Mouse (Mus musculus): Measurements from ENCODE around the gene Tgm4.

DNA sequence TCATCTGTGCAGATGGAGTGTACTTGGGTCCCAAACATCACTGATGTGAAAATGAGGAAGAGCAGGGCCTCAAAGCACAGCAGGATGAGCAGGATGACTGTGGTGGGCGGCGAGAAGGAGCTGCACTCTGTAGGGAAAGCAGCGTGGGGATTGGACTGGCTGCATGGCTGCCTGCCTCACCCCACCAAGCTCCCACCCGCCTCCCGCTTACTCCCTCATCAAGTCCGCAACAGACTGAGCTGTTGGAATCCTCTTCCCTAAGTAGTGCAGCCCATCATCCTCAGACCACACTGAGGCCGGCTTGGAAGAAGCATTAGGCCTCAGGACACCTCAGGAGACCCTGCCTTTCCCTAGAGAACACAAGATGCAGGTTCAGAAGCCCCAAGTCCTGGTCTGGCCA is 45.8 kb downstream of the Tgm4 start:
- TF ChIP-seq CTCF (IDR thresholded peaks at IDR 0.05; ENCODE audit: low read depth, low read length) (no peak), POLR2A (IDR thresholded peaks at IDR 0.05; ENCODE audit: borderline replicate concordance, low read depth, low read length) (no peak)
